Mouse (Mus musculus) layer of hippocampus, adult 9-11 months (tissue): Measurements from ENCODE around the gene Cib4.
A peak's percentile ranks its signal among the peaks of the same experiment; 100 is the strongest.

Experiments used
- DNase-seq: peaks from one replicate; pipeline ENCODE4 v3.0.0; 2022

Gene Cib4

DNA sequence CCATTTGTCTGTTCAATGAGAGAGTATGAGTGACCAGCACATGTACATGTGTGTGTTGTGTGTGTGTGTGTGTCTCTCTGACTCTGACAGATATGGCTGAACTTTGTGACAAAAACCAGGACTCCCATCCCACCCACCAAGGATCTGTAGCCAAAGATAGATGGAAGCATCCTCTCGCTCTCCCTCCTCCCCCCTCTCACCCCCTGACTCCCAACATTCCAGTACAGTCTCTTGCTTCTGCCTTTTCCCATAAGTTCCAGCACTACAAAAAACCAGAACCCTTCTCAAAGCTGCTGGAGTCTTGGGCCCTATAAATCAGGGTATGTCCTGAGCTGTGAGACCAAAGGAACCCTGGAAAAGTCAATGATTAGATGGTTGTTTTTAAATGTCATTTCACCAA is 22.8 kb upstream of the Cib4 start:
- no peak for DNase-seq

DNA sequence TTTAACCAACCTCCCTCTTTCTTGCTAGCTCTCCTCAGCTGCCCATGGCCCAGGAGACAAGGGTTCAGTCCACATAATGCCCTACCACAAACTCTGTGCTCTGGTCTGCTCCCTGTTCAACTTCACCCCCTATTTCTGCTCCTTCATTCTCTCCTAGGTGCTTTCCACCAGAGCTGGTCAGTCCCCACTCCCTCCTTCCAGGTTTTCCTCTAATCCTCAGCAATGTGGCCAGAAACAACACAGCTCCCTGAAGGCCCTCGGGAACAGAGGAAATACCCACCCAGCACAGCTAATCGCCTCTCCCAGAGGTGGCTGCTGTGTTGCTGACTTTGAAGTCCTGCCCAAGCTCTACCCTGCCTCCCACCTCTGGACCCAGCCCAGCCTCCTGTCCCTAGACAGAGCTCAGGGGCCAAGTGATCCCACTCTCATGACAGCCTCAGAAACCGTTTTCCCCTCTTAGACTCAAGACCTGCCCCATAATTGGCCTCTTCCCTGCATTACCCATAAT is 14.4 kb upstream of the Cib4 start:
- DNase-seq = no peak

DNA sequence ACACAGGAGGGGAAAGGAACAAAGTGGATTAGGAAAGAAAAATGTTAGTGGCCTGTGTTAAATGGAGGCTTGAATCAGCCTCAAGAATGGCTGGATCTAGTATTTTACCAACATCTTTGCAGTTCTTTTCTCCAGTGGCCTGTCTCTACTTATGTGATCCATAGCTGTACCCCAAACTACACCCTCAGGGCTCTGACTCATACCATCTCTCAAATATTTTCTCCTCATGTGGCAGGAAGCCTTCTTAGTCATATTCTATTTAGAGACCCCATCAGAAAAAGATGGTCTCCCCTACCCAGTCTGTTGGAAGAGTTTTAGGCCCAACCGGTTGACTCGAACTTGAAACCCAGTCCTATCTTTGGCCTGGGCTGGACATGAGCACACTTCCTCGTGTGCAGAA is 13.8 kb upstream of the Cib4 start:
- no peak for DNase-seq

DNA sequence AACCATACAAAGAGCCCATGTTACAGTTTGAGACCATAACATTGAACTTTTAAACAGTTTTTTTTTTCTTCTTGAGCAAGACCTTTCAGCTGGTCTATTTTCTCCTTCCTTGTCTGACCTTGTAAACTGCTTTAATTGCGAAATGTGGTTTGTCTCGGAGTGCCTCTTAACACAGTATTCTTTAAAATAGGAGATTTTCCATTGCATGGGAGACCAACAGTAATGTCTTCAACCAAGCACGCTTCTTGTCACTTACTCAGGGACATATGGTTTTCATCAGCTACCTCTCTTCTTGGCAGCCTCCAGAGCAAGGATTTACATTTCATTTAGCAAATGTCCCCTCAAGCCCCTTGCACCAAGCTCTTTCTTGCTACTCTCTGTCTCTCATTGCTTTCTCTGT is 10.6 kb upstream of the Cib4 start:
- DNase-seq = no peak

DNA sequence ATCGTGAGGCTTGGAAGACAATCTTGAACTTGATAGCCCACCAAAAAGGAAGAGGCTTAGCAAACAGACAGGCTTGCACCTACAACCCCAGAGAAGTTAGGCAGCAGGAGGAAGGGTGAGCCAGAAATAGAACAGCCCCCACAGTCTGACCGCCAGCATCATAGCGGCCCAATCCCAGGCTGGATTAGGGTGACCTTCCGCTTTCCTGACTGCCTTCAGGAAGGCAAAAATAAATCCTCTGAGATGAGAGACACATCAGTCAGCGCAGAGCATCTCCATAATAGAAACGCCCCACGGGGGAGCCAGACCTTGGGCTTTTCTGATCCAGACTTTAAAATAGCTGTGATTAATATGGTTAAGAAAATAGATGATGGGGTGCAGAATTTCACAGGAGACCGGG is 9.3 kb upstream of the Cib4 start:
- no peak for DNase-seq

DNA sequence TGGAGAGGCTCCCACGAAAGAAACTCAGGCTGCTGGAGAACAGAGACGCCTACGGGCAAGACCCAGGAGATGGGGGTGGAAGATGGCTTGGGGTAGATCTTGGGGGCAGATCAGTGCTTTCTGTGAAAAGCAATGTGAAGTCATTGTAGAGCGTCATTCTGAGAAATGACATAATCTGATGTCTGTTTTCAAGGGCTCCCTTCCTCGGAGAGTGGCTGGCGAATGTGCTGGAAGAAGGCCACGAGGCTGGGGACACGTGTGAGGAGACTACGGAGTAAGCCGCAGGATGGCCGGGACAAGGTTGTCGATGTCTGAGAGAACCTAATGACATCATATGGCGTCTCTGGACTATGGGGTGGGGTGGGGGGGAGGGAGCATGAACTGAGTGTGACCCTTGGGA is 8.3 kb upstream of the Cib4 start:
- no peak for DNase-seq

DNA sequence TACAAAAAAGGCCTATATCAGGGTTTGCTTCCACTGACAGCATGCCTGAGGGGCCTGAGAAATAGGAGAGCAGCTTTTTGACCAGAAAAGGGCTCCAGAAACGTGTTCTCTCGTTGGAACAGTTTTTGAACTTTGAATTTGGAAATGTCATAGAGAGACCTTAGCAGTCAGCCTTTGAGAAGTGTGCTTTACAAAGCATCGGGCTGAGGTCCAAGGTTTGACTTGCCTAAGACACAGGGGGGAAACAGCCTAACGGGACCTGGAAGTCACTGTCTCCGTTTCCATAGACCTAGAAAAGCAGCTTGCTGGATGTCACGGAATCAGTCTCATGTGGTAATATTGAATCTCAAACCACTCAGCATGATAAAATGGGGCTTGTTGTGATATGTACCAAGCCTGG is 6.4 kb upstream of the Cib4 start:
- DNase-seq = no peak

DNA sequence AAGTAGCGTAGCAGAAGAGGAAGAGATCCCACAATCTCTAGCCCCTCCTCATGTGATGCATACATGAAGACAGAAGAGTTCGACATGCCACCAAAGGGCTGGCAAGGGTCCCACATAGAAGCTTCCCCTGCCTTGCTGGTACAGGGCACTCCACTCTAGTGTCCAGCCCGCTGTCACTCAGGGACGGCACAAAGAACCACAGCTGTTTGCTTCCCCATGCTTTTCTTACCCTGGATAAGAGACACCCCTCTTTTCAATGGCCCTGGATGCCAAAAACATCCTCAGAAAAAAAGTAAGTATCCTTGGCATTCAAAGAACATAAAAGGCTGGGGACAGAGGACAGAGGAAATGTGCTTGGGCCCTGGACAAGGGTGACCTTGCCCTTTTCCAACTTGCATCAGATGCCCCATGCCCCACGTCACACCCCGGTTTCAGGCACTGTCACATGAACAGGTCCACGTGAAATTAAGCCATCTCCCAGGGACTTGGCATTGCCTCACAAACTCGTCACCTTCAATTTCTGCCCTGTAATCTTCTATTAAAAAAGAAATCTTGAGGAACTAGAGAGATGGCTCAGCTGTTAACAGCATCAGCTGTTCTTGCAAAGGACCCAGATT is 5.5 kb upstream of the Cib4 start:
- DNase-seq = no peak

DNA sequence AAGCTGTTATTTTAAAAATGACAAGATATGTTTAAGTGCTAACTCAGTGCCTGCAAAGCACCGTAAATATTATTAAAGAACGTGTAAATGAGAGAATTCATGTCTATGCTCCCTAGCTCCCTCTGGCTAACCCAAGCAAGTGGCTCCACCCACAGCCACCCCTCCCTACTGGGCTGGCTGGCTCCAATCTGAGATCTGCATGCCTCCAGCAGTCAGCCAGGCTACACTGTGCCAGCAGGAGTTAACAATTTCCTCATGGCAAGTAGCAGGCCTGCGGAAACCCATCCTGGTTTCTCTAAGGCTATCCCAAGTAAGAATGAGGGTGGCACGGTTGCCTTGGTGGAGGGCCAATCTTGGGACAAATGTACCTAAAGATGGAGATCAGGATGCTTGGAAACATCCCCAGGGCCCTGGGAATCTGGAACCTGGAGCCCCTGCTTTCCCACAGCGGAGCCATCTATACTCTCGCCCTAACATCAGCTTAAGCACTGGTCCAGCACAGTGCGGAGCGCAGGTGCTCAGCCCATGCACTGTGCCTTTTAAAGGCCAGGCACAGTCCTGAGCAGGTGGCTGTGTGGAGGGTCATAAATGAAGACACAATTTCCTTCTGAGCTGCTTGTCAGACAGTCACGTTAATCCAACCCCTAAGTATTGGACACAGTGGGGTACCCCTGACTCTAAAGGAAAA is 4.8 kb upstream of the Cib4 start:
- DNase-seq = no peak

DNA sequence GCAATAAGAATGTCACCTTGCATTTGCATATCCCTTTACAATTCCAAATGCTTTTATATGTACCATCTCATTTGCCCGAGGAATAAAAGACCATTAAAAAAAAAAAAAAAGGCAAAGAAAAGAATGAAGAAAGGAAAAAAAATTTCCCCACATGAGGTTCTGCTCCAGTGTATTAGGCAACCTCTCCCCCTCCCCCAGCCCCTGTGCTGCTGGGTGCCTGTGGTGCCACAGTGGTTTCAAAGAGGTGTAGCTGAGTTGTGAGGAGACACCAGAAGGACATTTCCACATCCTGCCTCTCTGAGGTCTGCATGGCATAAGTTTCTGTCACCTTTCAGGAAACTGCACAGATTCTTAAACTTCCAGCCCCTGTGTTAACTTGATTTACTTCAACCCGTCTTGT is 3.0 kb upstream of the Cib4 start:
- DNase-seq = no peak

DNA sequence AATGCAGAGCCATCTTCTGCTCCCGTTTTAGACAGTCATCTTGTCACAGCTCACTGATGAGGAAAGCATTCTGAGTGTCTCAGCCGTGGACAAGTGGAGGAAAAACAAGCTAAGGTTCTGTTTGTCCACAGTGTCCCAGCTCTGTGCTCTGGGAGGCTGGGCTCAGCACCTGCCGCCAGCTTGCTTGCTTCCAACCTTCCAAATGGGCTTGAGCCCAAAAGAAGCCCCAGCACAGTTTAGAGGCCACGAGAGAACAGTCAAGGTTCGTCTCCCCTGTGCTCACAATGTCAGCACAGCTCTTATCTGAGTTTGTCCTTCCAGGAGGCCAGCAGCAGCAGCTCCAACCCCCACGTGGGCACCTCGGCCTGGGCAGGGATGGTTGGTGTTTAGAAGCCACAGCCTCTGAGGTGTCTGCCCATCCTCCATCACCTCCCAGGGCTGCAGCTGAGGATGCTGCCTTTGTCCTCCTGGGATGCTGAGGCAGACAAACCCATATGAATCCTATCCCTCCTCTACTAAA is 9.5 kb downstream of the Cib4 start:
- DNase-seq = no peak

DNA sequence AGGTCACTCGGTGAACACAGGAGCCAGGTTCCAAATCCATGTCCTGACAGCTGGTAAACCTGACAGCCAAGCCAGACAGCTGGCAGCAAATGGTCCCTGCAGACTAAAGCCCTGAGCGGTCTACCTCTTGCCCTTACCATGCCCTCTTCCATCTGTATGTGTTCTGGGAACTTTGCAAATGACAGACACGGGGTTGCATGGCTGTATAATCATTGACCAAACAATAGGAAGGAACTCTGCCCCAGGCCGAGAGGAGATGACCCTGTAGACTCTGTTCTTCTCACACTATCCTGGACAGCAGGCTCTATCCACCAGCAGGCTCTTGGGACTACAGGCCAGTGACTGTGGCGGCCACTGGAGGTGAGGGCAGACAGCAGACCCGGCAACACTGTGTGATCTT is 11.0 kb downstream of the Cib4 start:
- DNase-seq = no peak

DNA sequence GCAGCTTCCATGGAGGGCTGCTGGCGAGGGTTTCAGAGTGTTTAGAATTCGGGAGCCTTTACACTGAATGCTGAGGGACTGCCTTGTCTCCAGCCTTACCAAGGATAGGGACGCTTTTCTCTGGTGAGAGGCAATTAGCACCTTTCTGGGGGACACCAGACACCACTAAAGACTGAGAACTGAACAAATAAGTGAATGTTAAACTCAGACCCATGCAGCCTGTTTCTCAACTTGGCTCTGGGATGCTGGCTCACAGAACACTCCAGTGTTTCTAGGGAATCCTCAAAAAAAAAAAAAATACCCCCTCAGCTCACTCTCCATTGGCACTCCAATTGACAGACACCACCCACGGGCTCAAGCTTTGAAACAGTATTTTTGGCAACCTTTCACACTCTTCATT is 16.7 kb downstream of the Cib4 start:
- DNase-seq = no peak

DNA sequence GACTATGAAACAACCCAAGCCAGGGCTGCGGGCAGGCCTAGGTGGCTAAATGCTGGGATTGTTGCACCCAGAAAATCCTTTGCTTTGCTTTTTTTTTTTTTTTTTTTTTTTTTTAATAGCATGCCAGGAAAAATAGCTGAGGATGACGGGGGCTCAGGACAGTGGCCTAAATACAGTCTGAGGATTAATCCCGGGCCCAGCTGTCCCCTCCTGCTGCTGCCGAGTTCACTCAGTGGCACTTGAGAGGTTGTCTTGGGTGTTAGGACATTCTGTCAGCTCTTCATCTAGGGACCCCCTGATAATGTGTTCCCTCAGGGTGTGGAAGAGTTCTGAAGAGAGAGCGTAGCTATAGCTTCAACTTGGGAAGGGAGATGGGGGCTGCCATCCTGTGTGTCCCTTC is 18.5 kb downstream of the Cib4 start:
- no peak for DNase-seq

DNA sequence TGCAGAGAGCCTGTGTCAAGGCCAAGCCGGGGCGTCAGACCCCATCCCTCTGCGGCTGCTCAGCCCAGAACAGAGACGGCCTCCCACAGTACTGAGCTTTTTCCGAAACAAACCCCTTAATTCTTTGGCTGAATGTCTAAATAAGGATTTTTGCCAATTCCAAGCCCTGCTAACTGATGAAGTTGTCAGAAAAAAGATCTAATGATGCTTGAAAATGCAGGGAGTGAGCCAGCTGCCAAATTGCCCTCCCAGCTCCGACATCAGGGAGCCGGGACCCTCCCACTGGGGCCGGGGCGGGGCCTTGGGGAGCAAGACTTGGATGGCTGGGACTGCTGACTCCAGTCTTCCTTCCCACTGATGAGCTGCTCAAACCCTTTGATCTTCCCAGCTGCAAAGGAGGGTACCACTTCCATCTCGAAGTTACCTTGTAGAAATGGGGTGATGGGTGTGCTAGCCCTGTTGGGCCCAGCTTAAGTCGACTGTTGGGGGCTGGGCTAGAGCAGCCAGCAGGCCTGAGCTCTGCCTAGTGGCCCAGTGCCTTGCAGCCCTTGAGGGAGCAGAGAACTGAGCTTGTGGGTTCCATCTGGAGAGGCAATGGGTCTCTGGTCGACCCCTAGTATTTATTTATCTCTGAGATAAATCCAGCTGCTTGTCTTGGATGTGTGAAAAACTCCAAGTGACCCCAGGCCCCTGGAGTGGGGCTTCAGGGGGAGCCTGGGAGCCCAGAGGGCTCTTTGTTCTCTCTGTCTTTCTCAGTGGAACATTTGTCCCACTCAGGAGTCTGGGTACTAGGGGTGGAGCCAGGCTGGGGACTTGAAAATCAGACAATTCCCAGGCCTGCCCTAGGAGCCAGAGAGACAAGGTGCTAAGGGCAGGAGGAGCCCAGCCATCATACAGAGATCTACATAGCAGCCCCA is 19.5 kb downstream of the Cib4 start:
- peak; percentile 24 for DNase-seq

DNA sequence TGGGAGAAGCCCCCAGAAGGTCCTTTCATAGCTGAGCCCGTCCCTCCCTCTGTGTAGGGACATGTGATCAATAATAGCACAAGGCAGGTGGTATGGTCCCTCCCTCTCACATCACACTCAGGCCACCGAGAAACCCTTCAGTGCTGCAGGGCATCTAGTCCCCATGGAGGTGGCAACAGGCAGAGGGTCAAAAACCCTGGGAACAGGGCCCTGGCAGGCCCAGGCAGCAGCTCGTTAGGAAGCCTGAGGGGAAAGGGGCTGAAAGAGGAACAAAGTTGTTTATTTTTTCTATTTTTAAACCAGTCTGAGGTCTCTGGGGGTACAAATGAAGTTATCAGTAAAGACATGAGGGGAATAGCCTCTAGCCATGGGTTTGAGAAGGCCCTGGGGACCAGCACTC is 21.4 kb downstream of the Cib4 start:
- DNase-seq = no peak

DNA sequence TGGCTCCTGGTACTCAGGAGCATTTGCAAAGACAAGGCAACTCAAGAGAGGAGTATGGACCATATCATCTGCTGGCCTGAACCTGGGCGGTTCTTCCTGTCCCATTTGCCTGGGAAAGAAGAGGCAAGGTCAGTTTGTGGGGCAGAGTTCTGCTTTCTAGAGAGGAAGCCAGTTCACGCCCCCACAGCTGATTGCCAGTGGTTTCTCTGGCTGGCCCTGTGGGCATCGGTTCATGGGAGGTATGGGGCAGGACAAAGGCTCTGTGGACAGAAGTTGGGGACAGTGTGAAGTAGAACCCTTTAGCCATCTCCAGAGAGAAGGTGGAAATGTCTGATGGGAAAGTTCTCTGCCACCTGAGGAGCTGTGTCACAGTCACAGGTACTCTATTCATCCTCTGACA is 22.5 kb downstream of the Cib4 start:
- DNase-seq = no peak

DNA sequence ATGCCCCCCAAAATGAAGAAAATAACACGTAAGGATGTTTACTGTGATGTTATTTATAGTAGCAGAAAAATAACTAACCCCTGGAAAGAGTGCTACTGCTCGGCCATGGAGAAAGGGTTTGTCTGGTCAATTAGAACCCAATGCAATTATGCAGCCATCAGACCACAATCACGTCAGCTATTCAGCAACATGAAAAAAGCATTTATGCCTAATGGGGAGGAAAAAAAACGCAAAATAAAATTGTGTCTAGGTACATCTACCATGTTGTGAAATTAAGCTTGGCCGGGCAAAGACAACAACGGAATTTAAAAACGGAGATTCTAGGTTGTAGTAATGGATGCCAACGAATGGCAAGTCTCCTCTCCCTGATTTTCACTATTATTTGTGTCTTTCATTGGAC is 23.2 kb downstream of the Cib4 start:
- no peak for DNase-seq

DNA sequence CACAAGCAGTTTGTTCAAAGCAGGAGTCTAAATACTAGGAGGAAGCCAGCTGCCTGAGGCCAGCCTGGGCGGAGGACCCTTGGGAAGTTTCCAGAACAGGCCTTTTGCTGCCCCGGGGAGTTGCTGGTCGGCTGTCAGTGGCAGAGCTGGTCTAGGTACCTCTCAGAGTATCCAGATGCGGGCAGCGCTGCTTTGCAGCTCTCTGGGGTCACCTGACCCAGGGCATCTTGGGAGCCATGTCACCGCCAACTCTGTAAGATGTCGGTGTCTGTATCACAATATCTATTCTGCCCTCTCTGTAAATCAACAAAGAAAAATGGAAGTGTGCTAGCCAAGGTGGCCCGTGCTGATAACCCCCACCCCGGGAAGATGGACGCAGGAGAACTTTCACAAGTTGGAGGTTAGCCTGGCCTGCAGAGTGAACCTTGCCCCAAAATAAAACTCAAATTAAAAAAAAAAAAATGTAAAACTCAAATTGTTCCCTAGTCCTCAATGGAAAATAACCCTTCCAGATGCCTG is 25.4 kb downstream of the Cib4 start:
- no peak for DNase-seq

DNA sequence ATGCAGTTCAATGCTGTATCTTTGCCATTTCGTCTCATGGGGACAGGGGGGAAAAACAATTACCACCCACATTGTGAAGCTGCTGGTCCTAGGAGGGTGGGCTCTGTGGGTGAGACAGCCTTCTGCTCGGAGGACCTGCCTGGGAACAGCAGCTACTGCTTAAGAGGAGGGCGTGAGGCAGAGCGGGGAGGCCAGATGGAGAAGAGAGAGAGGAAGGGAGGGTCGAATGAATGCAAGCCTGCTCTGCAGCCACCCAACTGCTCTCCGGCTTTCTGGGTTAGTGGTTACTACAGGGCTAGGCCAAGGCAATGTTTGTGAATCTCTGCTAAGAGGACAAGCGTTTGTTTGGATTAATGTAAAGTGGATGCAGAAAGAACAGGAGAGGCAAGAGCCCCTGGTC is 26.1 kb downstream of the Cib4 start:
- DNase-seq = no peak

DNA sequence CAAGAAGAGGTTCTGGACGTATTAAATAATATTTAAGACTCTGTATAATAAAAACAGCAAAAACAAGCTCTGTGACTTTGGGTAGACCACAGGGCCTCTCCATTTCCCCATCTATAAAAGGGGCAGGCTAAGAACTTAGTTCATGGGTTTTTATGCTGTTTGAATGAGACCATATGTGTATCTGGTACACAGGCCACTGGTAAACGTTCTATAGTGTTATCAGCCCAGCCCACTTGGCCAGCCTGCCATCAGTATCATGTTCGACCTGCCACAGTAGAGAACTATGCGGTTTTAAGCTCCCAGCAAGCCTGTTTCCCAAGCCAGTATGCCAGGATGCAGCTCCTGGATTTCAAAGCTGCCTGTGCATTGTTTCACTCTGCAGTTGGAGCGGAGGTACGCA is 27.1 kb downstream of the Cib4 start:
- DNase-seq = no peak

DNA sequence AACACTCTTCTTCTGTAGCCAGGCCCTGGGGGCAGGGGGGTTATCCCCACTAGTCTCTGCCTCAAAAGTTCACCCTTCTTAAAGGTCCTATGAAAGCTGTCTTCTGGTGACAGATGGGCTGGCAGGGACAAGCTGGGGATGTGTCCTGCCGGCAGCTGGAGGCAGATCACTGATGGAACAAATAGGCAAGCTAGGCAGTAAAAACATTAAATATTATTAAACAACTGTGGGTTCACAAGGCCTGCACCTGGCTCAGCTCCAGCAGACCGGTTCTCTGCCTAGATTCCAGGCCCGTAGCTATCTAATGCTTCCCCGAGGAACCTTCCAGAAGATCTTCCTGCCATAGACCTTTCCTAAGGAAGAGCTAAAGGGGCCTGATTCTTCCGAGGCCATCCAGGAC is 27.5 kb downstream of the Cib4 start:
- DNase-seq = no peak

DNA sequence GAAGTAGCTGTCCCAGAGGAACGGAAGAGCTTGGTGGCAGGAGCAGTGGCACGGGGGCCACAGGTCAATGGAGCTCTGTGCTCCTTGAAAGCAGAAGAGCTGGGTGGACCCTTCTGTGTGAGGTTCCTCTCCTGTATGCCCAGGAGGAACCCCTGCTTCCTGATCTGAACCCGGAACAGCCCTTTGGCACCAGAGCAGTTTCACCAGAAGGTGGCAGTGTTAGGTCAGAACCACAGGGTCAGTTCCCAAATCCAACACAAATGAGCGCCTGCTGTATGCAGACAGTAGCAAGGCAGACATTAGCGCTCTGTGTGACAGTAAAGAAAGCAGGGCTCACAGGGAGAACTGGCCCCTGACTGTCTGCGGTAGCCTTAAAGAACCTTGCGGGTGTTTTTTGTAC is 29.3 kb downstream of the Cib4 start:
- peak; percentile 24 for DNase-seq

DNA sequence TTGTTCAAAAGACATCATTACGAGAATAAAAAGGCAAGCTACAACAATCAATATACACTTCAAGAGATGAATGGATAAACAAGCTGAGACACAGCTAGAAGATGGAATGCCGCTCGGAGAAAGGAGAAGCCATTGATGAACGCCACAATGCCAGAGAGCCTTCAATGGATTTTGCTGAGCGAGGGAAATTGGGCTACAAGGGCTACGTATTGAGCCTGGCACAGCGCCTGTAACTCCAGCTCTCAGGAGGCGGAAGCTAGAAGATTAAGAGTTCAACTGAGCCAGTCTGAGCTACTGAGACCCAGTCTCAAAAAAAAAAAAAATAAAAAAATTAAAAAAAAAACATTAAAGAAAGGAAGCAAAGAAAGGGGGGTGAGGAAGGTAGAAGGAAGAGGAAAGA is 32.5 kb downstream of the Cib4 start:
- DNase-seq = no peak
